Mouse (Mus musculus) hindlimb bud, embryonic 11.5 days (tissue): ENCODE results near the gene Pex3.

Experiments used
- DNase-seq: peaks from one replicate; pipeline ENCODE4 v3.0.0-alpha.2; 2012; ENCODE audit warnings: low read depth, low spot score; ENCODE audit errors: extremely low spot score

The Pex3 gene

DNA sequence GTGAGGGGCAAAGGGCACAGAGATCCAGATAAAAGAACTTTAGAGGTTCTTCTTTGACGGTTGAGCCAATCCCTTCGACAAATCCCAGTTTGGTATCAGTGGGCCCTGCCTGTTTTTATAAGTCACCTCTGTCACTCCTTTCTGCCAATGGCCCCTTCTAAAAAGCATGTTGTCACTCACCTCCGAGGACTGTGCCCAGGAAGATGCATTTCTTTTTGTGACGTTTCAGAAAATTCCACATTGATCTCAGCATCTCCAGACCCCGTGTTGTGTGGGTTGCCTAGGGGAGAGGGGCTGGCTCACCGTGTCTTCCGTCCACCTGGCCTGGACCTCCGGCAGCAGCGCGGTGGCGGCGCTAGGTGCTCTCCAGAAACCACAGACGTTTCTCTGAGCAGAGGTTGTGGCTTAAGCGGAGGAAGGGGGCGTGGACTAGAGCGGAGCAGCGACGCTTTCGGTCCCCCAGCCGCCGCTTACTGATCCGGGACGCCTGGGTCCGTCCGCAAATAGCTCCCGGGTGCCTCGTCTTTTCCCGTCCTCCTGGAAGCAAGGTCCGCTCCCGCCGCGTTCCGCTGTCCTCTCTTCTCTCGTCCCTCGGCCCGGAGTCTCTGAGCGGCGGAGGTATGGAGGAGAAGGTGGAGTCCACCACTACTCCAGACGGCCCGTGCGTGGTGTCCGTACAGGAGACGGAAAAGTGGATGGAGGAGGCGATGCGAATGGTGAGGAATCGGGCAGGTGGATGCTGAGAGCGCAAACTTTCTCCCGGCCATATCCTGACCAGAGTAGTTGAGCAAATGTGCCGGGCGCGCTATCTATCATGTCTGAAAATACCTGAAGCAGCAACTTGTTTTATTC lies at the start of gene Pex3, which contains the start of gene Adat2:
TSS of gene Pex3 (minus strand) at position 497 of the 852 bp plus-strand sequence.
TSS of gene Adat2 (plus strand) at position 249 of the 852 bp plus-strand sequence.
- DNase-seq: peak; percentile 60

DNA sequence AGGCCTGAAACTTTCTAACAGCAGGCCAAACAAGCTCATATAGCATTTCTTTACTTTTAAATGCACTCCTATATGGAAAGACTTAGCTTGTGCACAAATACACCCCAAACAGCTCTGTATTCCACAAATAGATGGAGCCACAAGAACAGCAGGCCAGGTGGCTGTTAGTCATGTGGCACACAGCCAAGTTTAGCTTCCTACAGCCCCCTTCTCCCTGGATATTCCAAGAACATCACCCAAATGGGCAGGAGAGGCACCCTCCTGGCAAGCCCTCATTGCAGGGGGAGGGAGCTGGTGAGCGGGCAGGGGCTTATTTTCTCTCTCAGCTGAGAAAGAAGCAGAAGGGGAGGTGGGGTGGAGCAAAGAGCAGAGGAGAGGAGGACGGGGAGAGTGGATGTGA lies 48.0 kb upstream of the Pex3 start:
- DNase-seq: no peak

DNA sequence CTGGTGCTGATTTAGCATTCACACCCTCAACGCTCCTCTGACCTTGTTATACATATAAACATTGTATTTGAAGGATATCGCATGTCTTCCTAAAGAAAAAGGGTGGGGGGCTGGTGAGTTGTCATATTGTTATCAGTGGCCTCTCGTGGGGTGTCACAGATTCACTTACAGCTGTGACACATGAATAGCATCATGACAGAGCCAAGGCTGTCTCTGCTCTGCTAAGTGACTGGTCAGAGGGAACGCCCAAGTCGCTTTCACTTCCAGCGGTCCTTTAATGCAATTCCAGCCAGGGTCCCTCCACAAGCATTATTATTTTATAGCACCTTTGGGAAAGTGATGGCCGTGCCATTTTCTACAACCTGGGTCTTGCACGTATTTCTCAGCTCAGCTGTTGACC lies 44.5 kb upstream of the Pex3 start:
- DNase-seq: no peak

DNA sequence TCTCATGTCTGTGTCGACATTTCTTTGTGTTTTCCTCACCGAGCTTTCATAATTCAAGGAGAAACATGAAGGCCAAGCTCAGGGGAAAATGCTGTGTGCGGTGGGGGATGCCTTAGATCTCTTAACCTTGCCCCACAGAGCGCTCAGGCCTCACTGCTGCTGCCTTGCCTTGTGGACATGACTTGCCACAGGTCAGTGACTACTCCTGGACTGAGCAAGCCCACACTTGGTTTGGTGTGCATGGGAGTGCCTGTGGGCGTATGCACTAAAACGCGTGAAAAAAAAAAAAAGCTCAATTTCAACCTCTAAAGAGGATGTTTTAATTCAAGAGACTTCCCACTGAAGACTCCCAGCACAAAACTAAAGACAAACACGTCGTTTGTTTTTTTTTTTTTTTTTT lies 43.9 kb upstream of the Pex3 start:
- DNase-seq: no peak

DNA sequence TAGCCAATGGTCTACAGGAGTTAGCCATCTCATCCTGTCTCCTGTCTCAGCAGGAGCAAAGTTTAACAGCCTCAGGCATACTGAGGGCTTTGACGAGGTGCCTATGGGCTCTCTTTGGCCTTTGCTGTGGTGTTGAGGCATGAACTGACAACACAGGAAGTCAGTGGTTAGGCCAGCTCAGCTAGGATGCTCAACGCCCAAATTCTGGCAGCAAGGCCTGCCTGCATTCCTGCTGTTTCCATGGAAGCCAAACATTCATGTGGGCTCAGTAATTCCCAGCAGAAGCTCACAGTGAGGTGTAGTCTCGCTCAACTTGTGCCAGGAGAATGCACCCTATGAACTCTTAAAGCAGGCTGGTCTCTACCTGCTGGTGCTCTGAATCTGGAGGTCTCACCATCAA lies 43.1 kb upstream of the Pex3 start:
- DNase-seq: no peak

DNA sequence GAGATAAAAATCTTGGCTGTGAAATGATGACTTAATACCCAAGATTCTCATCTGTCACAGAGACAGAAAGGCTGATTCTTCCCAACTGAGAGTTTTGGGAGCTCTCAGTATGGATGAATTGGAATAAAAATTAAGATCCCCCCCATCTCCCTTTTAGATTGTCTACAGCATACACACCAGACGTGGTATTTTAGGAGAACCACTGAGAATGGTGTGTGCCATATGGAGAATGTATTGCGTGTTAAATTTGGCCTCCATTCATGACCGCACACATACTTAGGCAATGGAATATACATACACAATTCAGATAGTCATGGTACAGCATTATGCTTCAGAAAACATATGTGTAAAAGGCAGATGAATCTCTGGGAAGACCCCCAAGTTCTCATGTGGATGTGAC lies 40.6 kb upstream of the Pex3 start:
- DNase-seq: no peak

DNA sequence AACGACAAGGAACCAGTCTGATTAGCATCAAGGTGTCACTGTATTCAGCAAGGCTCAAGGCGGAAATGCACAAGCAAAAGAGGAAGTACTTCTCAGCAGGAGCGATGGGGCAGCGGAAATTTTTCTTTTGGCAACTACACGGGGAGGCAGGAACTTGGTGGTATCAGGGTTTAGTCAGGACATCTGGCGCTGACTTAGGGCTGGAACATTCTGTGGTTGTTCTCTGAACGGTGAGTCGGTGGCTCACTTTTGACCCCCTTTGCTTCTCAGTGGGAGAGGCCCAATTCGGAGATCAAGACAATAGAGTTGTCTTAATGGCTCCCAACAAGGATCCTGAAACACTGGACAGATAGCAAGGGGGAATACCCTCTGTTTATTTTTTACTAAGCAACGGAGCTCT lies 39.3 kb upstream of the Pex3 start:
- no peak for DNase-seq

DNA sequence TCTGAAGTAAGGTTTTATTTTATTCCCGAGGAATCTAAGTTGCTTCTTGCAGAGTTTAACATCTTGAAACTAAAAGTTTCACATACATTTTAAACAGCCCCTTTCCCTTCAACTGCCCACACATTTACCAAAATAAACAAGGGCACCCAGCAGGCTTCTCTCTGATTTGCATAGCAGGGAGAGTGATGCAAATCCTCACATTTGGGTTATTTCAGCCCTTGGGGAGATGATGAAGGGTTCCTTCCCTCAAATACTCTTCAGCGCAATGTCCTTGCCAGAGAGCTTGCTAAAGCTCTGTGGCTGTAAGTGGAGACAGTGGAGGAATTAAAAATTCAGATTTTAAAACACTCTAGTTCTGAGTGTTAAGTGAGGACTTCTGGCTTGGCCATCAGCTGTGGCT lies 35.0 kb upstream of the Pex3 start:
- no peak for DNase-seq

DNA sequence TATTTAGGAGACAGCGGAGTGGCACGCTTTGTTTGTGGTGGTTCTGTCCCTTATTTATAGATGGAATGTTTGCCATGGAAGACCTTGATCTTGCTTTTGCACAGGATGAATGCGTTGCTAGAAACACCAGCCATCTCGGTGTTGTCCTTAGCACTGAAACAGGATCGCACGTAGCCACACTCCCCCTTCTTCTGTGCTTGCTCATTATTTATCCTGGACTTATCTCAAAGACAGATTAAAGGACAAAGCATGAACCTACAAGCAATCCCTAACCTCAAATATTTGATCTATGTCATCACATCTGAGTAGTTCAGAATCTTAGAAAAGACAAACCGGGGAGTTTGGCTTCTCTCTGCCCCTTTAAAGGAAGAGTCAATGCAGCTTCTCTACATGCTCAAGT lies 24.2 kb upstream of the Pex3 start:
- DNase-seq: no peak

DNA sequence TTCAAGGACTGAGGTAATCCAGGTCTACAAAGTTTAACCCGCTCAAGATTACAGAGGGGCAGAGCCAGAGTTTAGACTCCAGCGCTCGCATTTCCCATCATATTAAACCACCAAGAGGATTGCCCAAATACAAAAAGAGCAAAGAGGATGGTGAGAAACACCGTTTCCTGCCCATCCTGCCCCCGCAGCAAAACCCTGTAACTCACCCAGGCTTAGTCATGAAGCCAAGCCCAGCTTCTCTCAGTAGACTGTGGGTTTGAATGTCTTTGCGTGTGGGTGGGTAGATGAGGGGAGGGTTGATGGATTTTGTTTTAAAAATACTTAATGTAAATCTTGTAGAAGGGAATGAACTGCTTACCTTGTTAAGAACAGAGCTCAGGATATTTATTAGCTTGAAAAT lies 19.5 kb upstream of the Pex3 start:
- DNase-seq: no peak

DNA sequence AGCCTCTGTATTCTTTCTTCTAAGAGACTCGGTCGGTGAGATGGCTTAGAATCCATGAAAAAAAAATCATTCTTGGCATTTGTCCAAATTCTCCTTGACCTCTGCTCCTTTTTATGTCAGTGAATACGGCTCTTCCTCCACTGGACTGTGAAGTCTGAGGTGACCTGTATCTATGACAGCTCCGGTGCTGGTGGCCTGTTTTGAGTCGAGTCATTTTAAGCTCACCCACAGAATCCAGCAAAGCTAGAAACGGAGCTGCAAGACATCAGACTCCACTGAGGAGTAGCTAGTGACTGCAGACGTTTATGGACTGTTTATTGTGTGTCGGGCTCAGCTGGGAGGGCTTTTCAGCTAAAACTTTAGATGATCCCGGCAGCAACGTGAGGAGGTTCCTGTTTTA lies 19.1 kb upstream of the Pex3 start:
- DNase-seq: no peak

DNA sequence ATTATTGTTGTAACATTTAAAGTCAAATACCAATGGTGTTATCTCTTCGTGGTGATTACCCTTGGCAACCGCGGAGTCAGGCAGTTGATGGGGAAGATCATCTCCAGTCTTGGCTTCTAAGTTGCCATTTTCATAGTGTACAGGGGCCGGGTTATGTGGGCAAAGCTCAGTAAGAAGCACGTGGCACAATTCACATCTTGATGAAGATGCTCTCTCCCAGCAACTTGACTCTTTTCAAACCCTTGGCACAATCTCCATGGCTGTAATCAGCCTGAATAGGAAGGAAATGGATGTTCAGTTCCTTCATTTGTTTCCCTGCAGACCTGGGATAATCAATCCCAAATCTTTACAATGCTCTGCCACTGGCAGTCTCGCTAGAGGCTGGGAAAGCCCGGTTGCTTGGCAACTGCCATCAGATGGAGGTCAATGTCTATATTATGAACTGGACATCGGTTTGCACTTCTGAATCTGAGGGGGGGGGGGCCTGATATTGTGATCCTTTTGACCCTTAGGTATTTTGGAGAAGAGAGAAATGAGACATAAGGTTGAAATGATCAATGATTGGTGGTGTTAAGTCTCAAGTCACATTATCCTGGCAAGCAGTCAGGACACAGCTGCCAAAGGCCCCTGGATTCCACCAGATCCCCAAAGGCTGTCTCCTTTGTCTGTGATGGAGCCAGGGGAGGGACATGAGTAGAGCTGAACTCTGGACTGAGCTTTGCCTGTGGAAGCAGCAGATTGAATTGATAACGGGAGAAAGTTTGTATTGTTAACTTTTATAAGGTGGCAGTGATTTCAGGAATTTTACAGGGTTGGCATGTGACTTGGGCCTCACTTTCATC lies 18.0 kb upstream of the Pex3 start:
- DNase-seq: no peak

DNA sequence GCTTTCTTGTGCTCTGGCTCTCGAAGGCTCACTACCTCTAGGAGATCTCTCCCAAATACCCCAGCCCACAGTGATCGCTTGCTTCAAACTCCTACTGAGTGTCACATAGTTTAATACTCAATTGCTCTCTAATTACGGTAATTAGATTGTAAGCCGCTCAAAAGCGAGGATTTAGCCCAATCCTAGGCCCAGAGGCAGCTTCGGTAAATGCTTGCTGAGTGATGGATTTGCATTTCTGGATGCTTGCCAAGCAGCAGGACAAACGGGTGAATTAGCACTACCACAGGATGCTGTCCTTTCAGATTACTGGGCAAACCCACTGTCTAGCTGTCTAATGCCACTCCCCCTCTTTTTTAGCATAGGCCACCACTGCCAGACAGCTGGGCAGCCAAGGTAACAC lies 16.9 kb upstream of the Pex3 start:
- no peak for DNase-seq

DNA sequence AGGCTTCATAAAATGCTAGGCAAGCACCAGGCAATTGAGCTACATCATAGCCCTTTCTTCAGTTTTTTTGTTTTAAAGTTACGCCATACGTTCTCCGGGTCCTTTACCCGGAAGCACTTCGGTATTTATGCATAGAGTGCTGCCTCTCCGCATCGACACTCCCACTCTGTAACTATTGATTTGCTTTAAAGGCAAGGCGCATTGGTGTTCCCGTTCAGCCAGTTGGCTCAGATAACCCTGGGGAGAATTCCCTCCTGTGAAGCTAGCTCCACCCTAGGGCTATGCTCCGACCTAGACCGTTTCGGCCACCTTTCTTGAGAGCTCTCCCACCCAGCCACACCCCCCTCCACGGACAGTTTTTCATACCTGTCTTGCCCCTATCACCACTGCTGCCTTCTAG lies 13.5 kb upstream of the Pex3 start:
- no peak for DNase-seq

DNA sequence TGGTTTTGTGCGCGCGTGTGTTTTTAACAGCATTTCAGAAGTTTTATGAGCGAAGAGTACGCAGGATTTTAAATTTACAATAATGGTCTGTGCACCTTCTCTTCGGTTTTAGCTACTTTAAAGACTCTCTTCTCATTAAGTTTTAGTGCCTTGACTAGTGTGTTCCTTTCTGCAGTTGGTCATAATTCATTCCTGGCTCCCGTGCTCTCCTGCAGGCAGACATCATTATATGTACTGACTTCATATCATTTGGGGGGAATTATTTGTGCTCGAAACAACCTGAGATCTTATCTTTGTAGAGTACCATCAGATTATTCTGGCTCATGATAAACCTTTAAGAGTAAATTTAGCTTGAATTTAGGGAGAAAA lies 12.1 kb upstream of the Pex3 start:
- peak; percentile 14 for DNase-seq

DNA sequence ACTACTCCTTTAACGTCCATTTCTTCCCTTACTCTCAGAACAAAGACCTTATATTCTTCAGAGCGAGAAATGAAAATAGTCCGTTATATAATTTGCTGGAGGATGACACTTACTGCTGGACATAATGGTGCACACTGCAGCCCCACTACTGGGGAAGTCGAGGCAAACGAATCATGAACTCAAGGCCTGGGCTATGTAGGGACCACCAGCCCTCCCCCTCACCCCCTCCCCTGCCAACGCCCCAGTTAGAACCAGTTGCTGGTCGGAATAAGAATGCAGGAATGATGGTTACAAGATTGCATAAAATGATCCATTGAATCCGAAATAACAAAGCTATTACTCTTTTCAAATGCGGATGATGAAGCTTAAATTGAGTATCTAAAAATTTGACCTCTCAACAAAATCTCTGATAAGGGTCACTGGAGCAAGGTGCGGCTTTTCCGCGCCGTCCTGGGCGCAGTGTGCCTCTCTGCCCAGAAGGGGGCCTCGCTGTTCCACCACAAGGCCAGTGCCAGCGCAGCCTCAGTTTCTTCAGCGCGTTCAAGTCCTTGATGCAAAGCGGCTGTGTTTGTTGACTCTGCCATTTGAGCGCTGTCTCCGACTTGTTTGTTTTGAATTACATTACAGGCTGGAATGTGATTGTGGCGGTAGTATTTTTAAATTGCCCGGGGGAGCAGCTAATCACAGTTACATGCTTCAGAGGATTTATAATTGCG lies 11.6 kb upstream of the Pex3 start:
- peak; percentile 41 for DNase-seq

DNA sequence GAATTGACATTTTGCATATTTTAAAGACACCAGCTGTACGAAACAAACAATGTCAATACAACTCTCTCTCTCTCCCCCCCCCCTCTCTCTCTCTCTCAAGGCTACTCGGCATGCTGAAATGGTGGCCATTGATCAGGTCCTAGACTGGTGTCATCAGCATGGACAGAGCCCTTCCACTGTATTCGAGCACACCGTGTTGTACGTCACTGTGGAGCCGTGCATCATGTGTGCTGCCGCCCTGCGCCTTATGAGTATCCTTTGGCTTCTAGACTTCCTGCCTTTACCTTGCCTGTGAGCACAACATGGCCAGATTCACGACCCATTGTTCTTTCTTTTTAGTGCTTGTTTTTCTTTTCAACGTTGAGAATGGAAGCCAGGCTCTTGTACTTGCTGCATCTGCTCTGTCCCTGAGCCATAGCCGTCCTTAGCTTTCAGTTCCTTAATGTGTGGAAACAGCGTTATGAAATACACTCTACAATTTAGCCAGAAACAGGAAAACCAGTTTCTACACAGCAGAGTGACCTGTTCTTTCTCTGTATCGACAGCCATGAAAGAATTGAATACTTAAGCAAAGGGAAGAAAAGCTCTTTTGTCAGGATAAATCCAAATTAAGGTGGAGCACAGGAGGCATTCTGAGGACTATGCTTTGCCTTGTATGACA lies 7.2 kb upstream of the Pex3 start:
- no peak for DNase-seq

DNA sequence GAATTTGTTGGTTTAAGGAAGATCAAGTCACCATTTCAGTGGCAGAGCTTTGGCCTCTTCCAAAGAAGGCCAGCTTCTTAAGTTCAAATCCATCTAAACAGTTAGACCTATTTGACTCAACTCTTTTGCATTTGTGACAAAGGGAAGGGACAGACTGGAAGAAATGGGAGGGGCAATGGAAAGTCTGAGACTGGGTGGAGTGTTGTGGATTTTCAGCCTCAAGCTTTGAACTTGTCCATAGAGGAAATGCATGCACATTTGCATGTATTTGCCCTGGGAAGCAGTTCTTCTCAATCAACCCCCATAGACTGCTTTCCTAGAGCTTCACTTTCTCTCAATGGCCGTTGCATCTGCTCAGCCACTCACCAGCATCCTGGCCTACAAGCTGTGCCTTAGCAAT lies 1.4 kb upstream of the Pex3 start:
- no peak for DNase-seq

DNA sequence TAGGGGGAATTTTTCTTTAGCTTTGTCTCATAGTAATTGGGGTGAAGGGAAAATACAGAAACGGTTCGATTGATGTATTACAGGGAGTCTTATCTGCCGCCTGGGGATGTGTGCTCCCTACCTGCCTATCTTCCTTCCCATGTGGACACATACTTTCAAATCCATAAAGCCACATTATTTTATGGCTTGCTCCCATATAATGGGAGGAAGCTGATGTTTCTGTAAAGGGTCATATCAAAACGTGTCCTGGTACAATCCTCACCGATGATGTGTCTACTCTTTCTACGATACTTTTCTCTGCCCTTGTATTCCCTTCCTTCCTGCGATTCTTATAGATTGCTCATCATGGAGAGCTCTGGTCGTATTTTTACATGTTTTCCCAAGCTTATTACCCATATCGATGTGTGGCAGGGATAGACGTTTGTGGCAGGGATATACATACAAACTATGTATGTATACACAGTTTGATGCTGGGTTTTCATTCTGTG lies 600 bp upstream of the Pex3 start:
- peak; percentile 30 for DNase-seq

DNA sequence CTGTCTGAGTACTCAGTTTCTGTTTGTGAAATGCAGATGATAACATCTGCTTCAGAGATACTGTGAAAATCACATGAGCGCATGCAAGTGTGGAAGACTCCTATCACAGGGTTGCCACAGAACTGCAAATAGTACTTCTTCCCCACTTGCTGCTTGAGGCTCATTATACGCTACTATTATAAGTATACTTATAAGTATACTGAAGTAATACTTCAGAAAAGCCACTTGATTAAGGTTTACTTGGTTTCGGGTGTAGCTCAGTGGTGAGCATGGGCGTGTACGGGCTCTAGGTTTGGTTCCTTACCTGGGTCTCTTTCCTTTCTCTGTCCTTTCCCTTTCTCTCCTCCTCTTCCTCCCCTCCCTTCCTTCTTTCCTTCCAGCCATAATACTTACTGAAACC lies 11.2 kb downstream of the Pex3 start:
- no peak for DNase-seq

DNA sequence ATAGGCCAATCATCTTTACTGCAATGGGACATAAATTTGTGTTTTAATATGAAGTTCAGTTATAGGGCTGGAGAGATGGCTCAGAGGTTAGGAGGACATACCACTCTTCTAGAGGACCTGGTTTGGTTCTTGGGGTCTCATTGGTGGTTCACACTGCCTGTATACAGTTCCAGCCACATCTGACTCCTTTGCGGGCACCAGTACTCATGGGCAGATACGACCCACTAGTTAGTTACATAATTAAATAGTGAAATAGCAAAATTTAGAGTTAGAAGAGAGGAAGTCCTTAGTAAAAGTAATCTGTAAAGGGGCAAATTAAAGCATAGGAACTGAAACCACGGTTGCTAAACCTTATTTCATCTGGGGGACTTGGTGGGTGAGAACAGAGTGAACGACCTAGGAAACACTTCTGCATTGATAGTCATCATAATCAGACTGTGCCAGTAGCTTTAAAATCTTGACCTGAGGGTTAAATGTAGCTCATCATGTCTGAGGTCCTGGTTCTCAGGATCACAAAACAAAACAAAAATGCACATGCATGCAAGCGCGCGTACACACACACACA lies 13.1 kb downstream of the Pex3 start:
- DNase-seq: no peak
